Mouse (Mus musculus) olfactory bulb, adult 2 months (tissue): ENCODE data around the gene Tmprss3.

ENCODE experiments used
- CTCF ChIP-seq: fragments of 200-500 bp; IDR thresholded peaks from 2 replicates; pipeline ENCODE4 v1.5.1; 2012; ENCODE audit warnings: low read depth, mild to moderate bottlenecking, low read length, moderate library complexity; ENCODE audit not compliant: insufficient read depth
- POLR2A ChIP-seq: fragments of 200-500 bp; IDR thresholded peaks from 2 replicates; pipeline ENCODE4 v1.6.1; 2012; ENCODE audit warnings: mild to moderate bottlenecking, low read depth, low read length, moderate library complexity; ENCODE audit not compliant: insufficient read depth

GRCm38 (mm10) chr17:31136821-31137220, 62.0 kb downstream of the Tmprss3 start:
- no peak for TF ChIP-seq POLR2A
- no peak for TF ChIP-seq CTCF
